Mouse (Mus musculus) ES-Bruce4 (cell line): ENCODE measurements around the gene Veph1.

Experiments used
- CTCF ChIP-seq: IDR thresholded peaks from one replicate; pipeline ENCODE4 v1.8.1; 2011; ENCODE audit warnings: low read depth, low read length
- EP300 ChIP-seq: IDR thresholded peaks from 2 replicates; pipeline ENCODE4 v1.6.1; 2011; ENCODE audit warnings: low read depth, low read length; ENCODE audit not compliant: insufficient read depth
- POLR2A ChIP-seq: IDR thresholded peaks from one replicate; pipeline ENCODE4 v1.8.1; 2011; ENCODE audit warnings: low read length; ENCODE audit not compliant: insufficient read depth

DNA sequence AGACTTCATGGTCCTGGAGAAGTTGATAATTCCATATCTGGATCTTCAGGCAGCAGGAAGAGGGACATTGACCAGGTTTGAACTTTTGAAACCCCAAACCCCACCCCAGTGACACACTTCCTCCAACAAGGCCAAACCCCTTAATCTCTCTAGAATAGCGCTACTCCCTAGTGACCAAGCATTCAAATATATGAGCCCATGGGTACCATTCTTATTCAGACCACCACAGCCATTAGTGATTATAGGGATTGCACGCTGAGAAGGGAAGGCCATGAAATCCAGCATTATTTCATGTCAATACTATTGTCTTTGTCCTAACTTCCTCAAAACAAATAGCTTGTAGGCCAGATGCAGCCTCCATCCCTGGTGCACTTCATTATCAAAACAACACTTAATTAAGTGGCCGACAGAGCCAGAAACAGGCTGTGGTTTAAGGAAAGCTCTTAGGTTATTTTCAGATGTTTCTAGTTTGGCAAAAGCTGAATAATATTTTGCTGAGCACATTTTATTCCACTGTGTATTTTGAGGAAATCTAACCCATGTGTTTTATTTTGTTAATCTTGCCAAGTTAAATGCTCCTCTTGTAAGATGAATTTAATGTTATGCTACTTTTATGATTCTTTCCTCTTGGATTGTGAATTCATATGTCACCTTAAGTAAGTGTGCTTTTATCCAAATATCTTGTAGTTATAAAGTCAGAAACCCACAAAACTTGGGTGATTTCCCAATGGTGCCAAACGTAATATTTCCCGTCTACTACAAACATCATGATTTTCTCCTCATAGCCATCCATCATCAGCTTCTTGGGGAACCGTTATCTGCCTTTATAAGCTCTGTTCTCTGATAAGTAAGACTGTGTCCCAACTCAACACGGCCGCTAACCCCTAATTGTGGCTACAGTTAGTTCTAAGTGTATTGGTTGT, 18.4 kb upstream of the Veph1 start:
- TF ChIP-seq POLR2A (no peak), CTCF (no peak), EP300 (no peak)
